ENCODE assay signal across 26 mouse cellular contexts in the genomic region with DNA sequence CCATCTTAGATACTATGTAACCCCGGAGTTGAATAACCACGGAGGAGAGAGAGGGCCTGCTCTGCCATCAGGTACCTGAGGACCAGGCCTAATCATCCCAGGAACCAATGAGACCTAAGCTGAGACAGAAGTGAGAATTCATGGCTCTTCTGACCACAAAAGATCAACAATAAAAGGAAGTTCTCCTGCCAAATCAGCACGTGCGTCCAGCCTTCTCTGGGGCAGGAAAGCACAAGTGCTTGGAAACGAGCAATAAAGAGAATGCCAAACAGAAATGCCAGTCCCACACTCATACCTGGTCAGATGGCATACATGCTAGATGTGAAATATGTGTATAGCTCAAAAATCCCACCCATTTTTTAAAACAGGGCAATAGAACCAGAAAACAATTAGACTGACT.
"Had no signal": no experiment of that assay in that cellular context is flagged by ENCODE, and none has a peak within 500 bp of the region (broad histone marks: within the 10 kb centered on the region; RNA-seq: fewer than 3 reads in every experiment).

No protein-coding gene starts in this region.

- H3K4me1 ChIP-seq: intestine, embryonic 15.5 days; limb, embryonic 13.5 days; liver, embryonic 12.5 days had no signal

- H3K4me3 ChIP-seq: gastrocnemius, adult 2 months; heart, adult 2 months; heart, embryonic 13.5 days; heart, embryonic 15.5 days; hindbrain, embryonic 10.5 days; hindbrain, embryonic 12.5 days; intestine, embryonic 15.5 days; limb, embryonic 13.5 days; limb, embryonic 15.5 days; liver, embryonic 12.5 days had no signal

- H3K9ac ChIP-seq: heart, embryonic 13.5 days; heart, embryonic 15.5 days; hindbrain, embryonic 12.5 days; hindbrain, embryonic 14.5 days; intestine, embryonic 15.5 days; limb, embryonic 13.5 days; limb, embryonic 15.5 days; liver, embryonic 12.5 days had no signal

- H3K4me2 ChIP-seq: heart, embryonic 11.5 days; heart, embryonic 13.5 days; heart, embryonic 15.5 days; hindbrain, embryonic 12.5 days; hindbrain, embryonic 14.5 days; intestine, embryonic 15.5 days; limb, embryonic 13.5 days; limb, embryonic 15.5 days; liver, embryonic 12.5 days had no signal

- H3K9me3 ChIP-seq: heart, embryonic 13.5 days; heart, embryonic 15.5 days; hindbrain, embryonic 10.5 days; hindbrain, embryonic 12.5 days; intestine, embryonic 15.5 days; limb, embryonic 13.5 days; limb, embryonic 15.5 days; liver, embryonic 12.5 days had no signal

- H3K36me3 ChIP-seq: heart, embryonic 13.5 days; heart, embryonic 15.5 days; hindbrain, embryonic 10.5 days; hindbrain, embryonic 12.5 days; intestine, embryonic 15.5 days; limb, embryonic 13.5 days; limb, embryonic 15.5 days had no signal

- ATAC-seq: hindbrain, embryonic 16.5 days; inflammation-experienced regulatory T-cells, adult 6 months; intestine, embryonic 15.5 days; intestine, postnatal 0 days; liver, embryonic 12.5 days had no signal

- DNase-seq: gastrocnemius, adult 2 months; gastrocnemius, postnatal 10 days; gastrocnemius, postnatal 36 days; heart, adult 2 months; heart, postnatal 14 days; heart, postnatal 4 days; kidney, adult 18-20 months; kidney, adult 8-10 months; kidney, postnatal 10 days; kidney, postnatal 36 days; layer of hippocampus, adult 9-11 months; layer of hippocampus, postnatal 36 days; left cerebral cortex, postnatal 4 days had no signal

- H3K27ac ChIP-seq: gastrocnemius, adult 2 months; heart, adult 2 months; heart, embryonic 13.5 days; heart, embryonic 15.5 days; hindbrain, embryonic 10.5 days; hindbrain, embryonic 12.5 days; hindbrain, embryonic 14.5 days; intestine, embryonic 15.5 days; limb, embryonic 13.5 days; limb, embryonic 15.5 days; liver, embryonic 12.5 days had no signal

- H3K27me3 ChIP-seq: heart, embryonic 13.5 days; heart, embryonic 15.5 days; hindbrain, embryonic 12.5 days; intestine, embryonic 15.5 days; limb, embryonic 13.5 days; limb, embryonic 15.5 days; liver, embryonic 12.5 days had no signal
